Comparison of ENCODE assay signal across 14 mouse cellular contexts in the genomic region with DNA sequence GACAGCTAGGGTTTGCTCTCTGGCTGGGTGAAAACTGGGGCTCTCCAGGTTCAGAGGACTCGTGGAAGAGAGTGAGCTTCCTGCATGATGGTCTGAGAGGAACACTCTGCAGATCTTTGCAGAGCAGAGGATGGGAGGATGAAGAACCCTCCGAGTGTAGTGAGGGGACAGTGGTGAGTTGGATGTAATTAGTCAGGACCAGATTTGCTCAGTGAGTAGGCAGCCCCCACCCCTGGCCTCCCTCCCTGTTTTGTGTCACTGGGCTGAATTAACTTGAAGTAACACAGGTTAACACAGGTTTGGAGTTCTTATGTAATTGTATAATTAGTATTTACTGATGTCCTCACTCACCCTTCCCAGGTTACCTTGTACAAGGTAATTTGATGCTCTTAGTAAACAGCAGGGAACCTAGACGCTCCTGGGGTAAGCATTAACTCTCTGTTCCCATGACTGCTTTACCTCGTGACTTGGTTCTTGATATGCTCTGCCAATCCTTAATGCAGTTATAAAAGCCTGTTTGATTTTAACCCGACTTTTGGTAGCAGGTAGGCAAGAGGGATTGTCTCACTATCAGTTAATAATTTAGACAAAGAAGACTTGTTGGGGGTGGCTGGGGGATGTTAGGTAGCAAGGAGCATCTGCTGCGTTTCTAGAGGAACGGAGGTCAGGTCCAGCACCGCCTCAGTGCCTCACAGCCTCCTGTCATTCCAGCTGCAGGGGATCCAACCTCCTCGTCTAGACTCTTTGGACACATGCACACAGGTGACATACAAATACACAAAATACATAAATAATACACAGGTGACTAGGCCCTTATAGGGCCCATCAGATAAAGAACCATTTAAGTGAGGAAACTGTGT.
DNase-seq lines count a peak whose midpoint lies in the region; ATAC-seq and TF ChIP-seq lines count a peak whose summit lies in the region.
"Had no signal": no experiment of that assay in that cellular context is flagged by ENCODE, and none has a peak within 500 bp of the region (broad histone marks: within the 10 kb centered on the region; RNA-seq: fewer than 3 reads in every experiment).

No protein-coding gene starts in this region.

- 58% methylated on average over 9 of the region's 9 CpGs for WGBS in lung, postnatal 0 days
- 47% methylated on average over 9 of the region's 9 CpGs for WGBS in intestine, embryonic 16.5 days
- whole genome bisulfite sequencing in heart, embryonic 12.5 days, result 67% methylated on average over 9 of the region's 9 CpGs

- no peak for TF ChIP-seq CTCF in lung, postnatal 0 days (IDR thresholded peaks at IDR 0.05)

- no peak overlapping the region for H3K4me3 ChIP-seq in lung, postnatal 0 days (ENCODE audit: low read depth, low read length)
- no peak overlapping the region for H3K4me3 ChIP-seq in intestine, embryonic 16.5 days (ENCODE audit: low read length)
- no peak overlapping the region for H3K4me3 ChIP-seq in heart, embryonic 12.5 days
- H3K4me3 ChIP-seq: forebrain, embryonic 15.5 days; limb, embryonic 15.5 days; neural tube, embryonic 15.5 days had no signal

- H3K27ac ChIP-seq in lung, postnatal 0 days (ENCODE audit: low read length), result no peak overlapping the region
- no peak overlapping the region for H3K27ac ChIP-seq in intestine, embryonic 16.5 days (ENCODE audit: low read length)
- no peak overlapping the region for H3K27ac ChIP-seq in heart, embryonic 12.5 days (ENCODE audit: poor library complexity, severe bottlenecking)
- H3K27ac ChIP-seq: forebrain, embryonic 15.5 days; limb, embryonic 15.5 days; neural tube, embryonic 15.5 days had no signal

- H3K9ac ChIP-seq in lung, postnatal 0 days (replicated peaks; ENCODE audit: low read depth), result no peak overlapping the region
- H3K9ac ChIP-seq in intestine, embryonic 16.5 days (ENCODE audit: low read depth, low read length), result 0 out of 2 replicates have a peak overlapping the region, but pooled peaks have one; percentile 14
- no peak overlapping the region for H3K9ac ChIP-seq in heart, embryonic 12.5 days
- H3K9ac ChIP-seq: forebrain, embryonic 15.5 days; limb, embryonic 15.5 days; neural tube, embryonic 15.5 days had no signal

- no peaks in the 10 kb centered on the region for H3K27me3 ChIP-seq in lung, postnatal 0 days (replicated peaks; ENCODE audit: insufficient read depth, low read length)
- H3K27me3 ChIP-seq in intestine, embryonic 16.5 days (replicated peaks; ENCODE audit: control insufficient read depth, insufficient read depth, low read length), result no peaks in the 10 kb centered on the region
- H3K27me3 ChIP-seq in heart, embryonic 12.5 days (replicated peaks), result peaks cover 16% of the 10 kb centered on the region
- H3K27me3 ChIP-seq: forebrain, embryonic 15.5 days; limb, embryonic 15.5 days; neural tube, embryonic 15.5 days had no signal

- no peaks in the 10 kb centered on the region for H3K36me3 ChIP-seq in lung, postnatal 0 days (ENCODE audit: insufficient read depth, low read length)
- no peaks in the 10 kb centered on the region for H3K36me3 ChIP-seq in intestine, embryonic 16.5 days (ENCODE audit: control insufficient read depth, insufficient read depth, low read length)
- no peaks in the 10 kb centered on the region for H3K36me3 ChIP-seq in heart, embryonic 12.5 days
- H3K36me3 ChIP-seq: forebrain, embryonic 15.5 days; limb, embryonic 15.5 days; neural tube, embryonic 15.5 days had no signal

- no peak overlapping the region for H3K4me2 ChIP-seq in lung, postnatal 0 days (replicated peaks; ENCODE audit: low read depth, low read length)
- no peak overlapping the region for H3K4me2 ChIP-seq in intestine, embryonic 16.5 days (ENCODE audit: low read depth, low read length)
- no peak overlapping the region for H3K4me2 ChIP-seq in heart, embryonic 12.5 days
- H3K4me2 ChIP-seq: forebrain, embryonic 15.5 days; limb, embryonic 15.5 days; neural tube, embryonic 15.5 days had no signal

- ATAC-seq in lung, postnatal 0 days, result 0 out of 2 replicates have a peak, but pooled peaks have one; percentile 28
- peak; percentile 81 for ATAC-seq in intestine, embryonic 16.5 days
- no peak for ATAC-seq in heart, embryonic 12.5 days (ENCODE audit: insufficient number of reproducible peaks, low FRiP score)
- ATAC-seq: CD4-positive, CD25-positive, alpha-beta regulatory T cell, adult 4 months; inflammation-experienced regulatory T-cells, adult 6 months had no signal

- no peak for TF ChIP-seq EP300 in lung, postnatal 0 days (IDR thresholded peaks at IDR 0.05)

- peaks cover 6% of the 10 kb centered on the region; the same call in 1 of the 2 replicates for H3K4me1 ChIP-seq in lung, postnatal 0 days (ENCODE audit: insufficient read depth, low read depth, low read length)
- peaks cover 22% of the 10 kb centered on the region for H3K4me1 ChIP-seq in intestine, embryonic 16.5 days (ENCODE audit: control insufficient read depth, insufficient read depth, low read length)
- H3K4me1 ChIP-seq in heart, embryonic 12.5 days (replicated peaks), result no peaks in the 10 kb centered on the region

- DNase-seq in lung, postnatal 0 days (ENCODE audit: low spot score), result no peak
- DNase-seq in lung, postnatal 36 days, result no peak
- peak; percentile 47 for DNase-seq in kidney, postnatal 10 days
- DNase-seq in gastrocnemius, postnatal 25 days, result no peak
- no peak for DNase-seq in c-Kit-positive CD71-positive TER-119-positive erythroid progenitor cells, embryonic 14.5 days (ENCODE audit: low spot score)
- DNase-seq: cerebellum, adult 9-11 months; thymus, postnatal 25 days had no signal

- H3K9me3 ChIP-seq in lung, postnatal 0 days (ENCODE audit: low read length), result no peaks in the 10 kb centered on the region
- no peaks in the 10 kb centered on the region for H3K9me3 ChIP-seq in intestine, embryonic 16.5 days (ENCODE audit: control insufficient read depth, low read length)
- H3K9me3 ChIP-seq in heart, embryonic 12.5 days (replicated peaks), result no peaks in the 10 kb centered on the region
- H3K9me3 ChIP-seq: forebrain, embryonic 15.5 days; limb, embryonic 15.5 days; neural tube, embryonic 15.5 days had no signal
